Mouse (Mus musculus) left cerebral cortex, postnatal 25 days (tissue): ENCODE measurements around the gene Adap2. TPM values are rescaled to one million over a fixed set of nuclear protein-coding genes. Genes with fewer than 3 reads are reported as not detected.
"Not testable (repeated sequence)": the region's sequence is repeated elsewhere in the genome, so short reads cannot be mapped to it uniquely, and the experiment has no call there.

Experiments used
- DNase-seq, 2 experiments: peaks; one replicate each; pipeline ENCODE4 v3.0.0; 2022; ENCODE audit warnings: low spot score in 2 of 2, mixed read lengths in 1 of 2
- intact Hi-C: fragments of 180-260 bp; cut with DNase I; formaldehyde crosslinking; loops from one replicate; pipeline ENCODE4 v1.15.1; 2025
- total RNA-seq, 2 experiments: library from RNA; stranded (reverse); gene quantifications; 2 replicates each; pipeline ENCODE4 v1.2.3; 2021

Adap2 gene
- total RNA-seq, 2 experiments from 2014 or later, result 6.9 to 7.8 TPM

DNA sequence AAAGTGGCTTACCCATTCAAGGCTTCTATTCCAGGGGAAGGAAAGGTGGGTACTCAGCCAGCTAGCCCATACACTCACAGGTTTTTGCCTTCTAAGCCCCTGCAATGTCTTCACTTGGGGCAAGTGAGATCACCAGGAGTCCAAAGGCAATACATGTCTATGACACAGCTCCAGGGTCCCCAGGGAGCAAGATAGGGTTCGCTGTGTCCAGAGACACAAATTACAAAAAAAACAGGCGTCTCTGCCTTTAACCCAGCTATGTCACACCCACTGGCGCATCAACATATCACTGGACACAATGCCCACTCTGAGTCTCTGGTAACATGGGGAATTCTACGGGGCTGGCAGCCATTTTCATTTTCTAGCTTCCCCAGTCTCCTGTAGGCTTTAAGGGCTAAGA lies 2.1 kb downstream of the Adap2 start:
- intact Hi-C loops, result no loop called here
- no peak for DNase-seq

DNA sequence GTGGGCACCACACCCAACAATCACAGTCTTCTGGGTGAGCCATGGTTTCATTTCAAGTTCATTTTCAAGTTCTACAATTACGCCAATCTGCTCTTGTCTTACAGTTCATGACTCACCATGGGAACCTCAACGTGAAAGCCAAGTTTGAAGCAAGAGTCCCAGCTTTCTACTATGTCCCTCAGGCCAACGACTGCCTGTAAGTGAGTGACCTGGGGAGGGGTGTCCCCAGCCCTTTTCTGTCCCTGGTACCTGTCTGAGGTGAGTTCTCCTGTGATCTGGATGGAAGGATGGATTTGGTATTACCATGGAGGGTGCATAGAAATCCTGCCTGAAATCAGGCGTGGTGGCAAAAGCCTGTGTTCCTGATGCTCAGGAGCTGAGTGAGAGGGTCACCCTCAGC lies 2.9 kb downstream of the Adap2 start:
- intact Hi-C loops, result no loop called here
- no peak for DNase-seq

DNA sequence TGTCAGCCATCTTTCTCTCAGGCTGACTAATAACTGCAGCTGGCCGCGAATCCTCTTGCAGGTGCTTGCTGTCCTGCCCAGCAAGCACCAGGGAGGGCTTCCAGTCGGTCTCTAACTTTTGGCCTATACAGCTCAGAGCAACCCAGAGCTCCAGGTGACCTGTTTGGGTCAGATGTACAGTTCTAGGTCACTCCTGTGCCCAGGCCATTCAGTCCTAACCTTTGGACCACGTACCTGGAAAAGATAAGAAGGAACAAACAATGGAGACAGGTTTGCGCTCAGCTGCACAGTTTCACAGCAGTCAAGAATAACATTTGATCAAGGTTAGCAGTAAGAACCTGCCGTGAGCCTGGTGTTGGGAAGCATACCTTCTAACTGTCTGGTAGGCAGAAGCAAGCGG lies 5.1 kb downstream of the Adap2 start:
- DNase-seq, result no peak
- intact Hi-C loops, result no loop called here

DNA sequence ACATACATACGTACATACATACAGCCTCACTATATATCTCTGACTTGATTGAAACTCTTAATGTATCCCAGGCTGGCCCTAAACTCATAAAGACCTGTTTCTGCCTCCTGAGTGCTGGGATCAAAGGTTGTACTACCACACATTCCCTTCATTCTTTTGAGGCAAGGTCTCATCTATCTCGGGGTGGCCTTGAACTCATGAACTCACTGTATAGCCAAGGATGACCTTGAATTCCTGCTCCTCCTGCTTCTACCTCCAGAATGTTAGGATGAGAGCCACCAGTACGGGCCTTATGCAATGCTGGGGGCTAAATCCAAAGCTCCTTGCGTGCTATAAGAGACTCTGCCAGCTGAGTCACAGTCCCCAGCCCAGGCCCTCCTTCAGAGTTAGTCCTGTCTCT lies 7.1 kb downstream of the Adap2 start:
- no peak for DNase-seq
- intact Hi-C loops, result no loop called here

DNA sequence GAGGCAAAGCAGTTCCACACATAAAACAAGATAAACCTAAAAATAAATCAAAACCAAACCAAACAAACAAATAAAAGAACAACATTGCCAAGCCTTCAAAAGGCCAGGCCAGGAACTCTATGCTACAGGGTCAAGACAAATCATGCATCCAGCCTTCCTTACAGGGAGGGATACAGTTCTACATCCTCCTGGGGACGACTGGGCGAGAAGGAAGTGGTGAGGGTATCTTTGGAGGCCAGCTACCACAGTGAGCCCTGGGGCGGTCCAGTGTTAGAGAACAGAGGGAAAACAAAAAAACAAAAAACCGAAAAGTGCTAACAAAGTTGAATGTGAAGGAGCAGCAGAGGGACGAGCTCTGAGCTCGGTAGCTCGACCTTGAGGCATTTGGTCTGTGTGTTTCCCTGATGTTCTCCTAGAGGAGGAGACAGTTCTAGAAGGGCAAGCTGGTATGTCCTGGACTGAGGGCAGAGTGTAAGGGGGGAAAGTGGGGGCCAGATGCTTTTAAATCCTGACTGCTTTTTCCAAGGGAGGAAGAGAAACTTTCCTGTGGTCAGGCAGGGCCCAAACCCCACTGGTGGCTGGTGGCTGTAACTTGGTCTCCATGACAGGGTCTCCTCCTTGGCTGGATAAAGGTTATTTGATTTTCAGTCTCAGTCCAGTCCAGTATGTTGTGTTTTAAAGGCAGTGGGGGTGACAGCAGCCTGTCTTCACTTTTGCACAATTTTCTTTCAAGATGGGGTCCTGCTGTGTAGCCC lies 9.6 kb downstream of the Adap2 start:
- intact Hi-C loops, result no loop called here
- no peak for DNase-seq

DNA sequence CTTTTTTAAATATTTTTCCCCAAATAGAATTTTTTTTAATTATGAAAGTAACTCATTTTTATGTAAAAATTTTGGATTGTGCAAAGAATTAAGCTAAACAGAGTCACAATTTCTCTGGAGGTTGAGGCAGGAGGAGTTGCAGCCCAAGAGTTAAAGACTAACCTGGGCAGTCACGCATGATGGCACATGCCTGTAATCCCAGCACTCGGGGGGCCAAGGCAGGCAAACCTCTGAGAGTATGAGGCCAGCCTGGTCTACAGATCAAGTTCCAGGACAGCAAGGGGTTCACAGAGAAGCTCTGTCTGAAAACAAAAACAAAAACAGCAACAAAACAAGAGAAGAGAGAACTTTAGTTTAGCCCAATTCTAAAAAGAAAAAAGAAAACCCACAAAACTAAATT lies 10.3 kb downstream of the Adap2 start:
- DNase-seq, result no peak
- intact Hi-C loops, result no loop called here

DNA sequence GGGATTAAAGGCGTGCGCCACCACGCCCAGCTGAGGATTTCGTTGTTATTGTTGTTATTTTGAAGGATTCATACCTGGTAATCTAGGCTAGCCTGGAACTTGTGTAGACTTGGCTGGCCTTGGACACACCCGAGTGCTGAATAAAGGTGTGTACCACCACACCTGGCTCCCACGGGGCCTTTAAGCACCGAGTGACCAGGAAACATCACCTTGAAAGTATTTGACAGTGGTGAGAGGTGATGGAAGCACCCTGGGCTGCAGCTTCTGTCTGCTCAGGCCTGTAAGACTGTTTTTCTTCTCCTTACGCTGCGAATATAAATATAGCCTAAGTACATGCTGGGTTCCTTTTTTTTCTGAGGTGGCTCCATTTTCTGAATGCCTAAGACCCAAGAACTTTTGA lies 14.2 kb downstream of the Adap2 start:
- intact Hi-C loops, result no loop called here
- DNase-seq, result no peak

DNA sequence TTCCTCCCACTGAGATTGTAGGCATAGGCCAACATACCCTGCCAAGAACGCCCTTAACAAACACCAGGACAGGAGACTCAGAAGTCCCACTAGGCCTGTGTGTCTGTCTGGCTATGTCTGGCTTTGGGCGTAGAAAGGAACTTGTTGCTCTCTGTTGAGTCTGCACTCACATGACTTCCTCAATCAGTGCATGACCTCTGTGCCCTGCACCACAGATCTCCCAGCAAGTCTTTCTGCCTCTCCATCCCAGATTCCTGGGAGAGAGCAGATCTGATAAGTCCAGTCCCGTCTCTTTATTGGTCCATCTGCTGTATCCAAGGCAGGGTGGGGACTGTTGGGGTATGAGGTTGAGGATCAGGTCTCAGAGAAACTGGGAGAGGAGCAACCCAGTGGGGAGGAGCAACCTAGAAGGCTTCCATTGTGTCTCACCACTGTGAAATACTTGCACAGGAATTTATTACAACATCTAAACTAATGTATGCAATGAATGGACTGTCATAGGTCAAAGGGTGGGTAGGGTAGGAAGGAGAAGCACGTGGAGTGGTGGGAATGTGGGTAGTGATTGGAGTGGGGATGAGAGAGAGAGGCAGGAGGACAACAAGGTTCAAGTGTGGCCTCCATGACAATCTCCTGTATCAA lies 14.8 kb downstream of the Adap2 start:
- intact Hi-C loops, result no loop called here
- DNase-seq, result peak in 1 of 2 experiments; percentile 21

DNA sequence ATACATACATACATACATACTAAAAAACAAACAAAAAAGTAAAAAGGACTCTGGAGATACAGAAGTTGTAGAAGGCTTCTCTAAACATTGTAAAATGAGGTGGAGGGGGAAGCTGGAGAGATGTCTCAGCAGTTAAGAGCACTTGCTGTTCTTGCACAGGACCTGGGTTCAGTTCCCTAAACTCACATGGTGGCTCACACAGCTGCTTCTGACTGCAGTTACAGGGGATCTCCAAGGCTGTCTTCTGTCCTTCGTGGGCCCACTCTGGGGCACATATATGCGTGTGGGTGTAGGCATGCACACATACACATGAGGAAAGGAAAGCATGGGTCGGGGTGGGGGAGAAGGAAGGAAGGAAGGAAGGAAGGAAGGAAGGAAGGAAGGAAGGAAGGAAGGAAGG lies 15.7 kb downstream of the Adap2 start:
- DNase-seq, result no peak
- intact Hi-C loops, result no loop called here

DNA sequence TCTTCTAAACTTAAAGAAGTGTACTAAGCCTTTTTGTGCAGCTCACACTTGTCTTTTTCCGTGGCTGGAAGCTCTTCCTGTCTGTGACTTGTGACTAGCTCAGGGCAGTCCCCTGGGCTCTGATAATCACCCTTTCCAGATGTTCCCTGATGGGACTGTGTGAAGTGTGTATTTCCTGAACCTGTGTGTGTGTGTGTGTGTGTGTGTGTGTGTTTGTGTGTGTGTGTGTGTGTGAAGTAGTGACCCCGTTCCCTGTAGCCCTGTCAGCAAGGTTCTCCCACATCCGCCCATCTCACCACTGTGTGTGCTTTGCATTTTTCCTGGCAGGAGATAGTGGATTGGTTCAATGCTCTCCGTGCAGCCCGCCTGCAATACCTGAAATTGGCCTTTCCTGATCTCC lies 16.4 kb downstream of the Adap2 start:
- no peak for DNase-seq
- intact Hi-C loops, result no loop called here

DNA sequence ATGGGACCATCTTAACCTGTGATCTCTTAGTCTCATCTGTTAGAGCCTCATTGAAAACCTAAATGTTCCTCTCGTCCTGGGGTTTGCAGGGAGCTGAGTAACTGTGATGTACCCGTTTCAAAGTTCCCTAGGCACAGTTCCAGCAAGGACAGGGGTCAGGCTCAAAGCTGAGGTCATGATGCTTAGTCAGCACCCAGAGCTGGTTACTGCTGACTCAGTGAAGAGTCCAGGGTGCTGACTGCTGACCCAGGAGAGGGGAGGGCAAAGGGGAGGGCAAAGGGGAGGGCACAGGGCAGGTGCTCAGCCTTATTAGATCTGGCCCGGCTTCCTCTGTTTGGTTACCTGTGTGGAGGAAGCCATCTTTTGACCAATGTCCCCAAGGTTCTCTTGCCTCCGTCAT lies 18.0 kb downstream of the Adap2 start:
- intact Hi-C loops, result no loop called here
- peak in 1 of 2 experiments; percentile 17 for DNase-seq

DNA sequence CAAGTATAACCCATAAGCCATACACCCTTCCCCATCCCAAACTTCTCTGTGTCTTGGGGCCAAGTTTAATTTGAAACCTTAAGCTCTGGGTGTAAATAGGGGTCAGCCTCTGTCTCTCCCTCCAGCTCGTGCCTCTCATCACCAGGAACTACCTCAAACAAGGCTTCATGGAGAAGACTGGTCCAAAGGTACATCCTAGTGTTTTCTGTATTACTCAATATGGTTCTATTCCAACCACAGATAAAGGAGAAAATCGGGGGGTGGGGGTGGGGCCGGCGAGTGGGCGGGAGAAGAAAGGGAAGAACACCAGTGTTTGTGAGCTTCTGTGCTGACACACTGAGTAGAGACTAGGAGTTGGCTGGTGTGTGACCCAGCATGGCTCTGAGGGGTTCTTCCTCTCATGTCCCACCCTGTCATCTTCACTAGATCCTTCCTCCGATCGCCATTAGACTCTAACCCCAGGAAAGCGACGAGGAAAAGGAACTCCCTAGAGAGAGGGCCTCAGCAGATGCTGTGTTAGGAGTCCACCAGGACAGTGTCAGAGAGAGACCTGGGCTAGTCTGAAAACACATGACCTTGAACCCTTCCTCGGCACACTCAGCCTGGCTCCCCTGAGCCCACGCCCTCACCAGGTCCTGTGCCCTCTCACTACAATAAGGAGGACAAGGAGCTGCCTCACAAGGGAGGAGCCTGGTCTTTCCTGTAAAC lies 20.2 kb downstream of the Adap2 start:
- no peak for DNase-seq
- intact Hi-C loops, result no loop called here

DNA sequence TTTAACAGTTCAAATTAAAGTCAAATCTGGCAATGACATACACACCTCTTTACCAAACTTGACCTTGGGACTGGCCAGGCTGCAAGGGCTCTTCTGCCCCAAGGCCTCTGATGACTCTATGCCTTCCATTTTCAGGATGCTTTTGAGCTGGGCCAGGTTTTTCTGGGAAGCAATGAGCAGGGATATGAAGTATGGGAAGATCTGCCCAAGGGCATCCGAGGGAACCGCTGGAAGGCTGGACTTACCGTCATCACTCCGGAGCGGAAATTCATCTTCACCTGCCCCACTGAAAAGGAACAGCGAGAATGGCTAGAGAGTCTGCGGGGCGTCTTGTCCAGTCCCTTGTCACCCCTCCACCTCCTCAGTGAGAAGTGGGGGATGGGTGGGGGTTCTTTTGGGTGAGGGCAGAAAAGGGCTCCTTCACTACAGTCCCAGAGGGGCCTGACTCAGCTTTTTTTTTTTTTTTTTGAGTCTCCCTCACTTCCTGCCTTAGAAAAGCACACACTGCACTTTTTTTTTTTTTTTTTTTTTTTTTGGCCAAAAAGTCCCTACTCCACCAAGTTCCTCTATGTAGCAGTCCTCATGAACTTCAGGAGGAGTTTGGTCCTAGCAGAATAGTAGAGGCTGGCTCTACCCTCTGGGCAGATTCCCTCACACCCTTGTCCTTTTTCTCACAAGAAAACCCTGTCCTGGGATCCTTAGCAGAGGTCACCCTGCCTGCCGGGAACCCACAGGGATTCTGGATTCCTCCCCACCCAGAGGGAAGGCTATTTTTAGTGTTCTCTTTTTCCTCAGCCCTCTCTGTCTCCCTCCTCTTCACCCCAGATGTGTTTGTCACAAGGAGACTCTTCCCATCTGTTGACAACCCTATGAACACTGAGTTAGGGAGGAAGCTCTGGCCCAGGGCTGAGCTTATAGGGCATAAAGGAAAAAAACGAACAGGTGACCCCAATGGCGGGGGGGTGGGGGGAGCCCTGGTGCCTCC lies 23.3 kb downstream of the Adap2 start:
- intact Hi-C loops, result no loop called here
- peak in 1 of 2 experiments; percentile 25 for DNase-seq

DNA sequence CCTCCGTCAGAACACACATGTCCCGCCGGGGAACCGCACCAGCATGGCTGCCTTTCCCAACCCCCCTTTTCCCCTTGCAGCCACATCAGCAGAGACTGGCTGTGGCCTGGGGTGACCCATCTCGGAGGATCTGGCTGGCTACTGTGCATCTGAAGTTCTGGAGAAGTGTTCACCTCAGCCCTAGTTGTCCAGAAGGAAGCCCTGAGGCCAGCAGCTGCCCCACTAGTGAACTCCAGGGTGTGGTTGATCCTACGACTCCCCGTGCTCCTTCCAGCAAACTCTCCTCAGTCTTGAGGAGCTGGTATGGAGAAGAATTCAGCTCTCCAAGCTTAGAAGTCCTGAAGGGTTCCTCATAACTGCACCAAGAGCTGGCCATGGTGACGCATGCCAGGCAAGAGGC lies 24.4 kb downstream of the Adap2 start:
- DNase-seq, result no peak
- intact Hi-C loops, result no loop called here

DNA sequence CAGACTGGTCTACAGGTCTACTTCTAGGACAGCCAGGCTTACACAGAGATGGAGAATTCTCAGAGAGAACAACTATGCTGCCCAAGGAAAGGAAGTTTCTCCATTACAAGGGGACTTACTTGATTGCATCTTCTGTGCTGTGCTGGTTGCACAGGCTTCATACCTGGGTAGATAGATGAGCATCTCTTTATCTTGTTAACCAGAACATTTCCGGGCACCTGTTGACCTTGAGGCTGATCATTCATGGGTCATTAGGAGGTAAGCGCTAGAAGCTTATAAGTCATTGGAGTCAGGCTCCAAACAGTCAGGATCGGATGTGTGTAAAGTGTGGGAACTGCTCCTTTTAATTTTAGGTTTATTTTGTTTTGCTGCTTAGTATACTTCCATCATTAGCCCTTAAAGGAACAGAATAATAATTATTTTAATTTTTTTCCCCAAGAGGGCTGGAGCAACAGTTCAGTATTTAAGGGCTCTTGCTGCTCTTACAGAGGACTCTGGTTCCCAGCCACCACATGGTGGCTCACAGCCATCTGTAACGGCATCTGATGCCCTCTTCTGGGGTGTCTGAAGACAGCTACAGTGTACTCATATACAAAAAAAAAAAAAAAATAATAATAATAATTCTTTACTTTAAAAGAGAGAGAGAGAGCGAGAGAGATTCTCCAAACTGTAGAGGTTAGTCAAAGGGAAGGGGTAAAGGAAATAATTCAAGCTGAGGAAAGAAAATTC lies 27.3 kb downstream of the Adap2 start:
- no peak for DNase-seq
- intact Hi-C loops, result no loop called here

DNA sequence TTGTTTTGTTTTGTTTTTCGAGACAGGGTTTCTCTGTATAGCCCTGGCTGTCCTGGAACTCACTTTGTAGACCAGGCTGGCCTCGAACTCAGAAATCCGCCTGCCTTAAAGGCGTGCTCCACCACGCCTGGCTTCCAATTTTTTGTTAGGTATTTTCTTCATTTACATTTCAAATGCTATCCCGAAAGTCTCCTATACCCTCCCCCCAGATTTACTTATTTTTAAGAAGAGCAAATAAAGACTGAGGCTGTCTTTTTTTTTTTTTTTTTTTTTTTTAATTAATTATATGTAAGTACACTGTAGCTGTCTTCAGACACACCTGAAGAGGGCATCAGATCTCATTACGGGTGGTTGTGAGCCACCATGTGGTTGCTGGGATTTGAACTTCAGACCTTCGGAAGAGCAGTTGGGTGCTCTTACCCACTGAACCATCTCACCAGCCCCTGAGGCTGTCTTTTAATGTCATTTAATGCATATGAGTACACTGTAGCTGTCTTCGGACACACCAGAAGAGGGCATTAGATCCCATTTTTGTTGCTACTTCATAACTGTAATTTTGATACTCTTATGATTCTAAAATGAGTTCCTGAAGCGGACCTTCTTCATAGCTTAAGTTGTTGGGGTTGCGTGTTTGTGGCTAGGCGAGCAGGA lies 29.3 kb downstream of the Adap2 start:
- intact Hi-C loops, DNase-seq: not testable (repeated sequence)

DNA sequence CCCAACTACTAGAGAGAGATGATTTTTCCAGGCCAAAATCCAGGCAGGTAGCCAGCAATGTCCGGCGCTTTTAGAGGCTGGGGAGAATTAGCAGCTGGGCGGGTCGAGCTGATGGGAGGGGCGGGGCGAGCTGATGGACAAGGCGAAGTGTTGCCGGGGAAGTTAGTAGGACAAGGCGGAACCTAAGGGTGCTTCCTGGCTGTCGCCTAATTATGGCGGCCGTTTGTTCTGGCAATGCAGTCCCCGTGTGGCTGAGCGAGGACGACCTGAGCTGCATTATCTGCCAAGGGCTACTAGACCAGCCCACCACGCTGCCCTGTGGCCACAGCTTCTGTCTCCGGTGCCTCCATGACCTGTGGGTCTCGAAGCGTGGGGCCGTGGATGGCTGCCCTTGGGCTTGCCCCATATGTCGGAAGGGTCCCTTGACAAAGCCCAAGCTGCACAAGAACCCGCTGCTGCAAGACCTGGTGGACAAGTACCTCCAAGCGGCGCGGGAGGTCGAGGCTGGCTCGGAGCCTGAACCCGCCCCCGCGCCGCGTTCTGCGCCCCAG lies 29.9 kb downstream of the Adap2 start, which contains the start of gene Rnf135:
Rnf135 (plus strand) TSS at position 147 of the 551 bp plus-strand sequence.
- intact Hi-C loops, result loop anchor here (2.0 kb wide), 1 partner anchor 25 kb away; the partner anchor contains the start of gene Rhot1
- DNase-seq, result peak; percentile 73 to 83

DNA sequence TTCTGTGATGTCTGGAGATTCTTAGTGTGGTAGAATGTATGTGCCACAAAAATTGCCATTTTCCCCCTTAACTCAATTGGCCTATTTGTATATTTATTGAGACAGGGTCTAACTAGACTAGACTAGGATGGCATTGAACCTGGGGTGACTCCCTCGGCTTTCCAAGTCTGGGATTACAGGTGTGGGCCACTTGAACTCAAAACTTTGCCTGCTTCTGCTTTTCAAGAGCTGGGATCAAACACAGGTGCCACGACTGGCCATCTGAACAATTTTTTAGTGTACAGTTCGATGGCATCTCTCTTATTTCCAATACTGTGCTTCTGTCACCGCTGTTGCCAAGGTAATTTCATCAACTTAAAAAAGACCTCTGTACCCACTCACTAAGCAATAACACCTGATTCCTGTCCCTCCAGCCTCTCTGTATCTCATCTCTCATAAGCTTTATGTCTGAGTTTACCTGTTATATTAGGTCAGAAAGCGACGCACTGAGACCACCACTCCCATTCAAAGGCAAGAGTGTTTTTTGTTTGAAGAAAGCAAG lies 30.7 kb downstream of the Adap2 start:
- intact Hi-C loops, result loop anchor here (2.0 kb wide), 1 partner anchor 24 kb away; the partner anchor contains the start of gene Rhot1
- DNase-seq, result no peak
